Mouse (Mus musculus) myocyte (in vitro differentiated cells): Measurements from ENCODE around the gene Tfb1m.

Experiments used
- POLR2A ChIP-seq: IDR thresholded peaks from one replicate; pipeline ENCODE4 v1.6.1; 2011; ENCODE audit warnings: low read depth, mild to moderate bottlenecking, control low read depth, moderate library complexity; ENCODE audit not compliant: insufficient read length
- POLR2AphosphoS2 ChIP-seq: IDR thresholded peaks from one replicate; pipeline ENCODE4 v1.6.1; 2011; ENCODE audit warnings: low read depth, control low read depth; ENCODE audit not compliant: insufficient read length

DNA sequence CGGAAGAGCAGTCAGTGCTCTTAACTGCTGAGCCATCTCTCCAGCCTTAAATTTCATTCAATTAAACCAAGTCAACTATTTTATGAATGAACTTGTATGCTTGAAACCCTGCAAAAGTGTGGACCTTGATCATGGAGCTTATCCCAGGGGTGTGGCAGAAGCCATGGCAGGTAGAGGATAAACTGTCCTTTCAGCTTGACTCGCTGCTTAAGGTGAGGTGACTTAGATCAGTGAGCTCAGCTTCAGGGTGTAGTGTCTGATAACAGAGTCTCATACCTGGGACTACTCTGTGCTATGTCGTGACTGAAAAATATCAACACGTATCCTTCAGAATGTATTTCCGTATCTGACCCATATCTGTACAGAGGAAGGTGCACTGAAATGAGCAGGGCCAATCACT is 37.2 kb downstream of the Tfb1m start:
- TF ChIP-seq POLR2A (no peak), POLR2AphosphoS2 (no peak)
